Mouse (Mus musculus): Measurements from ENCODE around the gene Fbxl3.

Gene Fbxl3

DNA sequence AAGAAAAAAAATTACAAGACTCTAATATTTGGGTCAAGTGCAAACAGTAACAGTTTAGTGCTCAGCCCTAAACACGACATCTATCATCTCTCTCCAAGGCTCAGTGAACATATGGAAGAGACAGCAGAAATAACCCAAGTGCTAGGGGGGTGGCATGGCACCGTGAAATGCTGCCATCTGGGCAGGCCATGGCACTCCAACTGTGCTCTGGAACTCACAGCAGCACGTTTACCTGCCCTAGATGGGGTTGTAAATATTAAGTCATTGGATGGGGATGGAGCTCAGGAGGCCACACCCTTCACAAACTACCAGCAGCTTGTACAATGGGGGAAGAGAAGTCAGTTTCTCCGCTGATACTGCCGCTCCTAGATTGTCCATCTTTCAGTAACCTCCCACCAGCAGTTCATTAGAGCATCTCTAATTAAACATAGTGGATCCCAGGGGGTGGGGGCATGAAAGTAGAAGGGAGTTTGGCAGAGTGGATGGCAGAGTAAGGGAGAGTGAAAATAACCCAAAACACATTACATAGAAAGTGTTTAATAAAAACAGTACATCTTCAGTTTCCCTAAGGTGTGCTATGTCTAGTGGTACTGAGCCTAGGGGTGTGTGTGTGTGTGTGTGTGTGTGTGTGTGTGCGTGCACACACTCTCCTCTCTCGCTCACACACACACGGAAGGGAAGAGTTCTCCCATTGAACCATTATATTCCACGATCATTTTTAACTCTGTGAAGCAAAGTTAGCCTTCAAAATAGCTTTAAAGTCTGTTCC lies 20.0 kb downstream of the Fbxl3 start:
- no peak for DNase-seq

- no peak for DNase-seq
Measured at GRCm38 (mm10) chr14:103078006-103078912, 21.1 kb downstream of the Fbxl3 start.

- no peak for DNase-seq
Measured at GRCm38 (mm10) chr14:103077272-103078005, 21.9 kb downstream of the Fbxl3 start.

- no peak for DNase-seq
Measured at GRCm38 (mm10) chr14:103075166-103075565, 24.2 kb downstream of the Fbxl3 start.

DNA sequence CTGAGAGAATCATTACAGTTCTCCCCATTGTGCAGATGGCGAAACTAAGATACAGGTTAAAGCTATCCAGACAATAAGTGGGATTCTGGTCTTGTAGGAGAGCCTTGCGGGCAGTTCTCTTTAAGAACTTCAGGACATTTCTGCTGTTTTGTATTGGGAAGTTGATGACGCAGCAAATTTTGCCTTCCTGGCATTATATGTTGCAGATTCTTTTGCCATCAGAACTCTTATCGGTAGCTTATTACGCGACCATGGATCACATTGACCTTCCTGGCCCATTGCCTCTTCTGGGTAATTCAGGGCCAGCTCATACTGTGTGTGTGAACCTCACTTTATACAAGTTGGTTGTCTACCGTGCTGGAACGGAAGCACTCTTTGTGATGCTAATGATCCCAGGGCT lies 25.5 kb downstream of the Fbxl3 start:
- DNase-seq: no peak

DNA sequence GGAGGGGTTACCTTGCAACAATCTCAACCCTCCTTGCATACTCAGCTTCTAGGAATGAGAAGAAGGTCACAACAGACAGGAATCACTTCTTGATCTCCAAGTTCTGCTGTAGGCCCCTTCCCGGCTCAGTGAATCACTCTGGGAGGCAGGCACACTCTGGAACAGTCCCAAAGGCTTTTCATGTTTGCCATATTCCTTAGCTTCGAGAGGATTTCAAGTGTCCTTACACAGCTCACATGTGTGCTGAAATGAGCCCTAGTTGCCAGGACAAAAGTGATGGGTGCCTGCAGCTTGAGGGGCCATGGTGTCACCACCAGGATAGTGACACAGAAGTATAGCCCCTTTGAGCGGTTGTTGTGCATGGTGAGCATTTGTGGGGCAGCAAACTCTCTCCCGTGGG lies 26.6 kb downstream of the Fbxl3 start:
- DNase-seq: no peak

- no peak for DNase-seq
Measured at GRCm38 (mm10) chr14:103071471-103071870, 27.9 kb downstream of the Fbxl3 start.

GRCm38 (mm10) chr14:103070790-103071189 lies 28.6 kb downstream of the Fbxl3 start:
- DNase-seq: peak; percentile 37

DNA sequence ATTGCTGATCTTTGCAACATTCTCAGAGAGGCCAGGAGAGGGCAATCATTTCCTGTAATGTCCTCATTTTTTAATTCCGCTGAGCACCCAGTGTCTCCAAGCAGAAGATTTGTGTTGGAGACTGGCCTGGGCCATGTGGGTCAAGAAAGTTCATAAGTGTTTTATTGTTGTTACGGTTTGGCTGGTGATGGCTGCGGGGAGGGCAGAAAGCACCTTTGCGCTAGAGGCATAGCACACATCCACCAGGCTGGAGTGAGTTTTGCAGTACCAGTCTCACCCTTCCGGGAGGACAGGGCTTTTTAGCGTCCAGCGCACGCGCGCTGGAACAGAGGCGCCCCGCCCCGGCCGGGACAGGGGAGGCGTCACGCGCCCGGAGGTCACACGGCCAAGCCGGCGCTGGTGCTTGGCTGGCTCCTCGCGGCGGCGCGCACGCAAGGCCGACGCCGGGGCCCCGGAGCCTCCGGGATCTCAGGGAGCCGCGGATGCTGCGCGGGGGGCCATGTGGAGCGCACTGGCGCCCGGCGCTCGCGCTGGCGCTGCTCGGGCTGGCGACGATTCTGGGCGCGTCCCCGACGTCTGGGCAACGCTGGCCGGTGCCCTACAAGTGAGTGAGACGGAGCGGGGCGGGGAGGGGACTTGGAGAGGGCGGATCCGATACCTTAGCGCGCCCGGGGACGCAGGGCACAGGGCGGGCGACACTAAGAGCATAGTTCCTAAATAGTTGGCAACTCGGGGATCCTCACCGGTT lies 29.3 kb downstream of the Fbxl3 start, which contains the start of gene Cln5:
Gene Cln5 (plus strand): TSS at position 353 of the 748 bp plus-strand sequence.
- DNase-seq: peak; percentile 95

DNA sequence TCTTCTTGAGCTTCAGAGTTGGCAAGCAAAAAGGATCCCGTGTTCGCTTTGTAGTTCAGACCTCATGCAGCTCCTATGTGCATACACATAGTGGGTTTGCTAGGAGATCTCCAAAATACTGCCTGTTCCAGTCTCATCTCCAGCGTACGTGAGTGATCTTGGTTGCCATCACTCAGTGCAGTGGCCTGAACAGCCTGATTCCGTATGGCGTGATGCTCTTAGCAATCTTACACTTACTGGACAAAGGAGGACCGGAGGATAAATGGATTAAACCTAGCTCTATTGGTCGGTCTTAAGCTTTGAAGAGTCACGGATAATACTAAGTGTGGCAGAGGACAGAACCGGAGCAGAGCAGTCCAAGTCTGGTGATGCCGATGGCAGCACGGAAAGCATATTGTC lies 29.9 kb downstream of the Fbxl3 start:
- no peak for DNase-seq

DNA sequence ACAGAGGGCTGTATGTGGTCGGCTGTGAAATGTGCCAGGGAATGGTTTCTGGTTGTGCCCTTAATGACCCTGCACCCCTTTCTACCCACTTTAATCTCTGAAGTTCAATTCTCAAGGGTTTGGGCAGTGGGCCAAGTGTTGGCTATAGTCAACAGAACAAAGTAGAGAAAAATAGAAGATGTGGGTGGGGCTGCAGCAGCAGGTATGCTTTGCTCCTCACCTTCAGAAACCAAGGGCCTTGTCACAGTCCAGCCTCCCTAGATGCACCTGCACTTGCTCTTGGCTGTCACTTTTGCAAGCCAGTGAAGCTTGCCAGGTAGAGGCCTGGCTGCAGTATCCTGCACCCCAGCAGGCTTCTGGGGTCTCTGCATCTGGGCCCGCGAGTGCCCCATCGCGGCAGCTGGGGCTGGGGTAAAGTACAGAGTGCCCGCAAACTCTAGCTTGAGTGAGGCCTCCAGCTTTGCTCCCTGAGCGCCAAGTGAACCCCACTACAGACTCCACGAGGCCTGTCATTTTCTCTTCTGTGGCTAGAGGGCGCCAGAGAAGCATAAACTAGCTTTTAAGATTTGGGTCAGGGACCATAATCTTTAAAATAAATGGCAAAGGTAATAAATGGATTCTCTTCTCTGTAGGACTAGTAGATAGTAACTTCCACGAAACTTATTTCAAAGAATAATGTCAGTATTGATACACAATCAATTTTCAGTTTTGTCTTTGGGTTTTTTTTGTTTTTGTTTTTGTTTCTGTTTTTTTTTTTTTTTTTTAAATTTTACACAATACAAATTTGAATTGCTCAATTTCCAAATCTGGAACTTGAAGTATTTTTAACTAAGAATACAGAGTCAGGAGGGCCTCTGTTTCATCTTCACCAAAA lies 33.8 kb downstream of the Fbxl3 start:
- DNase-seq: peak; percentile 89

DNA sequence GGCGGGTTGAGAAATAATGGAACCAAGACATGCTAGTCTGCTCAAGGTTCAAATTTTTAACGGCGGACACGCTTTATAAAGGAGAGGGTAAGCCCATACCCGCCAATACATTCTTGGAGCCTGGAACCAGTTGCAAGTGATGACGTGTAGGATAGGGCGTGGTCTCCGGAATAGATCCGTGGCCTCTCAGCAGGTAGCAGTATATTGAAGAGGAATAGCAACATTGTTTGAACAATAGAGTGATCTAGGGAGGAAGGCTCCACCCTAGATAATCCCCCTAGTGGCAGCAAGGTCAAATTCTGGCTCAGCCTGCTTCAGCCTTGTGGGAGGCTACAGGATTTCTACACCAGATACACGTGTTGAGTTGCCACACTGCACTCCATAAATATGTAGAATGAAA lies 39.9 kb downstream of the Fbxl3 start:
- no peak for DNase-seq

GRCm38 (mm10) chr14:103058998-103059397 lies 40.4 kb downstream of the Fbxl3 start:
- DNase-seq: peak; percentile 33

DNA sequence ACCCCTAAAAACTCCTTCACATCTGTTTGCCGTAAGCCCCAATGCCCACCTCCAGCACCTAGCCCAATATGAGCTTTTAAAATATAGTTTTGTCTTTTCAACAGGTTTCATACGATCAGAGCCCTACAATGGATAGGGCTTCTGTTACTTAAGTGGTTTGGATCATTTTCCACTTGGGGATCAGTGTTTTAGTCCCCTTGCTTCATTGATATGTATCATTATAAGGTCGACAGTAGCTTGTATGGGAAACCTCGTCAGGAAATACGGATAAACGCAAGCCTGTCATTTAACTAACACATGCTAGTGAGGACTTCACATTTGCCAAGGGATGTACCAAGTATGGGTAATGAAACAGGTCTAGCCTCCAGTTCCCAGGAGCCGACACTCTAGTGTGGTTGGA lies 42.8 kb downstream of the Fbxl3 start:
- no peak for DNase-seq

- DNase-seq: no peak
Measured at GRCm38 (mm10) chr14:103054731-103055130, 44.6 kb downstream of the Fbxl3 start.

DNA sequence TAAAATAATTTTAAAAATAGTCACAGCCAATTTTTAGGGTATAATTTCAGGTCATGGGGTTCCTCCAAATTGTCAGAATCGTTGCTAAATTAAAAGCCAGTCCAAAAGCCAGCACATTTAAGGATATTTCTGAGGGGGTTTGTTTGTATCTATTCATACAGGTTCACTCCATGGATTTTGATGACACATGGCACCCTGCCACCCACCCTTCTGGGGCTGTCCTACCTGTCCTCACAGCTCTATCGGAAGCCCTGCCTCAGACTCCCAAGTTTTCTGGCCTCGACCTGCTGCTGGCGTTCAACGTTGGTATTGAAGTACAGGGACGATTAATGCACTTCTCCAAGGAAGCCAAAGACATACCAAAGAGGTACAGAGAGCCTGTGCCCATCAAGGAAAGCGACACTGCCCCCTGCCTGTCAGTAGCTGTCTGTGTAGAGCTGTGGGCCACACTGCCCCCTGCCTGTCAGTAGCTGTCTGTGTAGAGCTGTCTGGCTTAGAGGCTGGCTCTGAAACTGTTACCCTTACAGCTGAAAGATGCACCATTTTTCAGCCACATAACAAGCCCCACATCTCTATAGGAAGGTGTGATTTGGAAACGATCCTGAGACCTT lies 48.1 kb downstream of the Fbxl3 start:
- peak; percentile 85 for DNase-seq

DNA sequence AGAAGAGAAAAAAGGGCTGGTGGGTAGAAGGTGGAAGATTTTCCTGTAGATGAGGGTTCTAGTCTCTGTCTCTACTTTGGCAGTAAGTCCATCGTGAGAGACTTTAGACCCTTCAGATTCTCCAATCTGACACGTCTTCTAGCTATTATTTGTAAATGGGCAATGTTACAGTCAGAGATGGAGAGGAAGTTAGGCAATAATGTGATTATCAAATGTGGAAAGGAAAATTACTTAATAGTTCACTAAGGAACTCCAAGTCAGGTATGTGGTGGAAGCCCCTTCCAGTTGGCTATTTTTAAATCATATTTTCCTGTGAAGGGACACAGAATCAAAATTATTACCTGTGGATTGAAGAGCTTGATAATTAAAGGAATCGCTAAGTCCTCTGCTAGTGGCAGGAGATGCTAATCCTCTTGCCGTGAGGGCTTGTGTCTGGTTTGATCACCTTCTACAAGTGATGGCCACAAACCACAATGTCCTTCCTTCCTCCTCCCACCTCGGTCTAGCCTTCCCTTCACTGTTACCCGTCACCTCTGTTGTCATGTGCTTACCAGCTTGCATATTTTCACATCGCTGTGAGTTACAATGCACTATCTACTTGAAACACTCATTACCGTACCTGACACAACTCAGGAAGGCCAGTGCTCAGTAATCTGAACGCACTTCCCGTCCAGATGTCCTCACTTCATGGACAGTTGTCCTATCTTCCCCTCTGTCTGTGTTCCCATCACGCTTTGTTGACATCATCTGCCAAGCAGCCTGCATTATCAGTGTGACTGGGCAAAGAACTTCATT lies 50.9 kb downstream of the Fbxl3 start:
- no peak for DNase-seq

GRCm38 (mm10) chr14:103046677-103047076 lies 52.7 kb downstream of the Fbxl3 start, which contains the start of gene Acod1:
Gene Acod1 (plus strand): TSS chr14:103046977.
- DNase-seq: no peak

GRCm38 (mm10) chr14:103037016-103037415 lies 62.4 kb downstream of the Fbxl3 start:
- DNase-seq: no peak

DNA sequence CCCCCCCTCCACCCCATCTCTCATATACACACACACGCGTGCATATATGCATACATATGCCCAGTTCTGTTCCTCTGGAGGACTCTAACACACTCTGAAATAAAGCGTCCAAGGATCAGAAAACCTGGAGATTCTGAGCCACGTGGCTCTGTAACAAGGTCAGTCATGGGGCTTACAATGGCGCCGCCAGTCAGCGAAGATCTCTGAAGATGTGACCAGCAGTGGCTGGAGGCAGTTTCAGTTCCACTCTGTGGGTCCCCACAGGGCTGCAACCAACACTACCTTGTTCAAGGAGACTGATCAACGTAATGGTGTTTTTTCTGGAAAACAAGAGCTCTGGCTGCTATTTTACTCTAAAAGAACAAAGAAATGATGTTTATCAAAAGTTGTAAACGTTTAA lies 65.3 kb downstream of the Fbxl3 start:
- peak; percentile 12 for DNase-seq

Measured in lung, postnatal 14 days (tissue).